Mouse (Mus musculus) forebrain, embryonic 11.5 days (tissue): ENCODE data around the gene Ephb1. TPM values are rescaled to one million over a fixed set of nuclear protein-coding genes. Genes with fewer than 3 reads are reported as not detected.

ENCODE experiments used
- ATAC-seq: fragments of 200-750 bp; cut with Nextera tagmentation; replicated peaks from 2 replicates; pipeline ENCODE4 v1.8.0; 2017; ENCODE audit warnings: moderate TSS enrichment; ENCODE audit not compliant: low FRiP score
- DNase-seq: peaks from one replicate; pipeline ENCODE4 v3.0.0-alpha.2; 2017; ENCODE audit warnings: low spot score
- H3K27ac ChIP-seq: fragments of 300-500 bp; sonication (generic); 2 replicates; pipeline ENCODE4 v1.5.1; 2014; ENCODE audit warnings: low read depth, low read length
- H3K27me3 ChIP-seq: fragments of 300-500 bp; sonication (generic); 2 replicates; pipeline ENCODE4 v1.6.1; 2014; ENCODE audit warnings: mild to moderate bottlenecking, low read length, mixed read lengths; ENCODE audit not compliant: control insufficient read depth, insufficient read depth
- H3K36me3 ChIP-seq: fragments of 300-500 bp; sonication (generic); 2 replicates; pipeline ENCODE4 v1.6.1; 2014; ENCODE audit warnings: mild to moderate bottlenecking, low read length, moderate library complexity, mixed read lengths; ENCODE audit not compliant: control insufficient read depth, insufficient read depth
- H3K4me1 ChIP-seq: fragments of 300-500 bp; sonication (generic); replicated peaks from 2 replicates; pipeline ENCODE4 v1.6.1; 2014; ENCODE audit warnings: low read length, mixed read lengths; ENCODE audit not compliant: control insufficient read depth, insufficient read depth
- H3K4me2 ChIP-seq: fragments of 300-500 bp; sonication (generic); 2 replicates; pipeline ENCODE4 v1.6.1; 2014; ENCODE audit warnings: low read depth, mild to moderate bottlenecking, low read length, moderate library complexity, mixed read lengths; ENCODE audit not compliant: severe bottlenecking
- H3K4me3 ChIP-seq: fragments of 300-500 bp; sonication (generic); 2 replicates; pipeline ENCODE4 v1.5.1; 2014; ENCODE audit warnings: low read depth, low read length
- H3K9ac ChIP-seq: fragments of 300-500 bp; sonication (generic); 2 replicates; pipeline ENCODE4 v1.6.1; 2014; ENCODE audit warnings: low read length
- H3K9me3 ChIP-seq: fragments of 300-500 bp; sonication (generic); 2 replicates; pipeline ENCODE4 v1.6.1; 2016; ENCODE audit warnings: low read length, mixed read lengths; ENCODE audit not compliant: control insufficient read depth
- WGBS: fragments of 180-500 bp; shearing (Covaris S2); extraction: QIAGEN DNeasy Blood & Tissue Kit; methylation state at CpG from one replicate; pipeline ENCODE4 v1.1.7; 2014; 5-methylcytosine and 5-hydroxymethylcytosine counted together
- microRNA-seq: library from miRNA; unstranded; fragments of <30 nt; microRNA quantifications from one replicate; pipeline ENCODE4, GENCODE M21; 2016; ENCODE audit not compliant: insufficient number of aligned reads
- polyA plus RNA-seq: library from polyadenylated mRNA; unstranded; fragments of >200 nt; fragmentation: Nextera tagmentation; extraction: Ambion mirVana; gene quantifications from 2 replicates; pipeline ENCODE4 v1.2.1, GENCODE M21; 2014

Gene Ephb1
- polyA plus RNA-seq, 1 experiment from 2014 or later = 19.9 TPM

DNA sequence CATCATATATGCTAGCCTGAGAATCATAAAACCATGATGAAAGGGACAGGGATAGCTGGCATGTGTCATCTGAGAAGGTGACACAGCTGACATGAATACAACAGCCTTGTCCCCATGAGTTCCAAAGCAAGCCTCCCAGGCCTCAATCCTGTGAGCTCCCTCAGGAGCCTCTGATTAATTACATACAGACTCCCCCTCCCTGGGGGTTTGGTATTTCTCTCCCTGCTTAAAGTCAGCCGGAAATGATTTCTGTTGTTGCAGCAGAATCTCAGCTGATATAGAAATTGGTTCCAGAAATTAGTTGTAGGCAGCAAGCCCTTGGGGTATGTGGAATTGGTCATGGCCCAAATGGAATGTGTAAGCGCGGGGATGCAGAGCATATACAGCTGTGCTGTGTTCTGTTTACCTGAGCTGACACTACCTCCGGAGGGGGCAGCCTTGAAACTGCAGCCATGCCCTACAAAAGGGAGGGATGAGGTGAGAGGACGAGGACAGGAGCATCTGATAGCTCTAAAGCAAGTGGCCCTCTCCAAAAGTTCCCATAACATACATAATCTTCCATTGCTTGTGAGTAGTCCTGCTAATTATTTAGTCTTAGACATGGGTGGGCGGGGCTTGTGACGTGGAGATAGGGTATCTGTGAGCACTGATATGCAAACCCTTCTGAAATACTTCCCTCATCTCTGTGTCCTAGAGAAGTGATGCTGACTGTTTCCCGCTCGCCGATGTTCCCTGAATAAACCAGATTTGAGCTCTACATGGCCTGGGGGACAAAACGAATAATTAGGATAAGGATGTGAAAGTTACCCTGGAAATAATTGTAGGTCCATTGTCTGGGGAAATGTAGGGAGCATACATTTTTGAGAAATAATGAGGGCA is 477.1 kb downstream of the Ephb1 start:
- Histone ChIP-seq H3K27ac (no peak overlapping the region), H3K4me2 (no peak overlapping the region), H3K4me1 (no peaks in the 10 kb centered on the region), H3K27me3 (no peaks in the 10 kb centered on the region), H3K4me3 (no peak overlapping the region), H3K9me3 (no peaks in the 10 kb centered on the region), H3K9ac (no peak overlapping the region), H3K36me3 (no peaks in the 10 kb centered on the region)
- ATAC-seq (no peak), DNase-seq (no peak)
- 81% methylated on average over 11 of the region's 11 CpGs for WGBS

GRCm38 (mm10) chr9:101875306-101875705 is 479.2 kb downstream of the Ephb1 start:
- DNase-seq (no peak), ATAC-seq (no peak)
- Histone ChIP-seq H3K36me3 (no peaks in the 10 kb centered on the region), H3K4me1 (no peaks in the 10 kb centered on the region), H3K4me3 (no peak overlapping the region), H3K9me3 (no peaks in the 10 kb centered on the region), H3K27me3 (no peaks in the 10 kb centered on the region), H3K4me2 (no peak overlapping the region), H3K9ac (no peak overlapping the region), H3K27ac (no peak overlapping the region)
- WGBS = 88% methylated on average over 1 of the region's 1 CpGs

Small RNA genes within 50 kb of the gene (microRNA-seq; reads per million reads assigned to microRNA genes)
- not detected for gene Mir7243

Other genes starting within 250 kb of the Ephb1 start
- gene Ky, start 151.1 kb upstream of the Ephb1 start, polyA plus RNA-seq = 0.08 and 0.32 TPM in 2 replicates